Mouse (Mus musculus) hindbrain, embryonic 12.5 days (tissue): ENCODE measurements around the gene Ddx19b. TPM values are rescaled to one million over a fixed set of nuclear protein-coding genes. Genes with fewer than 3 reads are reported as not detected.

ENCODE experiments used
- ATAC-seq: fragments of 200-750 bp; cut with Nextera tagmentation; 2 replicates; pipeline ENCODE4 v1.8.0; 2017; ENCODE audit warnings: moderate TSS enrichment; ENCODE audit not compliant: low FRiP score
- H3K27ac ChIP-seq: fragments of 300-500 bp; sonication (generic); 2 replicates; pipeline ENCODE4 v1.5.1; 2016; ENCODE audit warnings: mild to moderate bottlenecking
- H3K27me3 ChIP-seq: fragments of 300-500 bp; sonication (generic); 2 replicates; pipeline ENCODE4 v1.6.1; 2016; ENCODE audit warnings: mild to moderate bottlenecking
- H3K36me3 ChIP-seq: fragments of 300-500 bp; sonication (generic); 2 replicates; pipeline ENCODE4 v1.6.1; 2016; ENCODE audit warnings: mild to moderate bottlenecking
- H3K4me1 ChIP-seq: fragments of 300-500 bp; sonication (generic); 2 replicates; pipeline ENCODE4 v1.6.1; 2016
- H3K4me2 ChIP-seq: fragments of 300-500 bp; sonication (generic); replicated peaks from 2 replicates; pipeline ENCODE4 v1.6.1; 2016; ENCODE audit warnings: mild to moderate bottlenecking
- H3K4me3 ChIP-seq: fragments of 300-500 bp; sonication (generic); 2 replicates; pipeline ENCODE4 v1.5.1; 2016; ENCODE audit warnings: mild to moderate bottlenecking
- H3K9ac ChIP-seq: fragments of 300-500 bp; sonication (generic); 2 replicates; pipeline ENCODE4 v1.6.1; 2016; ENCODE audit warnings: mild to moderate bottlenecking, moderate library complexity
- H3K9me3 ChIP-seq: fragments of 300-500 bp; sonication (generic); replicated peaks from 2 replicates; pipeline ENCODE4 v1.6.1; 2016; ENCODE audit warnings: mild to moderate bottlenecking
- WGBS: fragments of 180-500 bp; shearing (Covaris S2); methylation state at CpG from one replicate; pipeline ENCODE4 v1.1.7; 2016; 5-methylcytosine and 5-hydroxymethylcytosine counted together
- polyA plus RNA-seq: library from polyadenylated mRNA; unstranded; fragments of >200 nt; fragmentation: Nextera tagmentation; extraction: Ambion mirVana; gene quantifications from 2 replicates; pipeline ENCODE4 v1.2.1, GENCODE M21; 2016

The Ddx19b gene
- polyA plus RNA-seq, 1 experiment from 2014 or later: 9.5 TPM

DNA sequence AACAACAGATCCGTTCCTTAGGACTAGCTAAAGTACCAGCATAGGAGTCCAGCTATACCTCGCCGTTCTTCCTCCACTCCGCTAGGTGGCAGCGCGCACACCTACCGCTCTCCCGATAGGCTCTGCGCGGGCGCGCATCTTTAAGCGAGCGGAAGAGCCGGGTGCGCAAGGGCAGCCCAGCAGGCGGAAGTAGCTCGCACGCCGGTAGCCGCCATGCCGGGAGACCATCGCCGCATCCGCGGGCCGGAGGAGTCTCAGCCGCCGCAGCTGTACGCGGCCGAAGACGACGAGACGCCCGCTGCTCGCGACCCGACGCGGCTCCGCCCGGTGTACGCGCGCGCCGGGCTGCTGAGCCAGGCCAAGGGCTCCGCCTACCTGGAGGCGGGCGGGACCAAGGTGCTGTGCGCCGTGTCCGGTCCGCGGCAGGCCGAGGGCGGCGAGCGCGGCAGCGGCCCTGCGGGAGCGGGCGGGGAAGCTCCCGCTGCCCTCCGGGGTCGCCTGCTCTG, 24.7 kb upstream of the Ddx19b start, which contains the start of gene Exosc6:
Gene Exosc6, plus strand, starts transcription at position 182 of the 506 bp plus-strand sequence.
- Histone ChIP-seq H3K4me1 (peaks cover 19% of the 10 kb centered on the region), H3K4me3 (peak within 1 kb of the TSS; percentile 100), H3K9me3 (no peaks in the 10 kb centered on the region), H3K27ac (peak within 1 kb of the TSS; percentile 78), H3K9ac (peak within 1 kb of the TSS; percentile 94), H3K4me2 (peak within 1 kb of the TSS; percentile 99), H3K36me3 (peaks cover 57% of the 10 kb centered on the region), H3K27me3 (no peaks in the 10 kb centered on the region)
- peak; percentile 95 for ATAC-seq
- WGBS: under 1% methylated on average over 57 of the region's 68 CpGs

GRCm38 (mm10) chr8:111055661-111056060, 24.1 kb upstream of the Ddx19b start:
- H3K27me3 ChIP-seq: no peaks in the 10 kb centered on the region
- peak; percentile 26; the same call in 1 of the 2 replicates for ATAC-seq
- H3K9me3 ChIP-seq: no peaks in the 10 kb centered on the region
- peak overlapping the region; percentile 100; the same call in 1 of the 2 replicates for H3K4me3 ChIP-seq
- H3K4me2 ChIP-seq: peak overlapping the region; percentile 99; the same call in 1 of the 2 replicates
- H3K4me1 ChIP-seq: peaks cover 14% of the 10 kb centered on the region
- peaks cover 62% of the 10 kb centered on the region for H3K36me3 ChIP-seq
- no peak overlapping the region for H3K9ac ChIP-seq
- no peak overlapping the region for H3K27ac ChIP-seq
- WGBS: 66% methylated on average over 2 of the region's 2 CpGs

DNA sequence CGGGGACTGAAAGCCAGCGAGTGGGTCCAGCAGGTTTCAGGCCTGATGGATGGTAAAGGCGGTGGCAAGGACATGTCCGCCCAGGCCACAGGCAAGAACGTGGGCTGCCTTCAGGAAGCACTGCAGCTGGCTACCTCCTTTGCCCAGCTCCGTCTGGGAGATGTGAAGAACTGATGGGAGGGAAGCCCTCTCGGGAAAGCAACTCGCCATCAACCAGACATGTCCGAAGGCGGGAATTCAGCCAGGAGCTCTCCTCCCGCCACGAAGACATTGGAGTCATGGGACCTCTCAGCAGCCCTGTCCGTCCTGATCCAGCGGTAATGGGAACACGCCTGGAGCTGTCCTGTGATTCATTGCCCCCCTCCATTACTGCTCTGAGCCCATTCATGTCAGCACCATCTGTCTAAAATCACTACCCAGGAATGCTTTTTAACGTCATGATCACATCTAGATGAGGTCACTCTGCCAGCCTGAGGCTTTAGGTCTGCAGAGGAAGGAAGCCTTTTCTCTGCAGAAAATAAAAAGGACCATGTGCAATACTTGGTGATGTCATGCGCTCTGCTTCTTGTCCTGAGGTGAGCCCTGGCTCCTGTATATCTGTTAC, 23.6 kb upstream of the Ddx19b start:
- Histone ChIP-seq H3K4me2 (no peak overlapping the region), H3K27me3 (no peaks in the 10 kb centered on the region), H3K36me3 (peaks cover 67% of the 10 kb centered on the region), H3K4me1 (peaks cover 13% of the 10 kb centered on the region), H3K9me3 (no peaks in the 10 kb centered on the region), H3K9ac (no peak overlapping the region), H3K27ac (no peak overlapping the region), H3K4me3 (no peak overlapping the region)
- 93% methylated on average over 17 of the region's 17 CpGs for WGBS
- ATAC-seq: no peak

DNA sequence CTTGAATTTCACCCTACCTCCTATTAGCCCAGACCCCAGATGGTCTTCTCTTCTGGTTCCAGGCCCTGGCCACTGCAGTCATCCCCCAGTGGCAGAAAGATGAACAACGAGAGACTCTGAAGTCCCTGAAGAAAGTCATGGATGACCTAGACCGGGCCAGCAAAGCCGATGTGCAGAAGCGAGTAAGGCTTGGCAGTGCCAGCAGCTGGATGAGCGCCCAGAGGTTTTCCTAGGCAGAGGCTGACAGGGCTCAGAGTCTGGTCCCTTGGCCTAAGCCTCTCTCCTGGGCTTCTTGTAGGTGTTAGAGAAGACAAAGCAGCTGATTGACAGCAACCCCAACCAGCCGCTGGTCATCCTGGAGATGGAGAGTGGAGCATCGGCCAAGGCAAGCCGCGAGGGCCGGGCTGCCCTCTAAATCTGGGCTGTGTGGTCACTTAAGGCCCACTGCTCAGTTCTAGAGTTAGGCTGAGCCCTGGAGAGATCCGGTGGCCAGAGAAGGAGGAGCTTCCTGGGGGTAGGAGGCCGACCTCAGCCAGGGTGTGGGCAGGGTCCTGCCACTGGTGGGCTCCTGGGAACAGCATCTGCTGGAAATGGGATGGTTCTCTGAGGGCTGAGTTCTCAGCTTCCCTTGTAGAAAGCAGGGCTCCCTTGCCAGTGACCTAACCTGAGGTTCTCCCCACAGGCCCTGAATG, 22.4 kb upstream of the Ddx19b start:
- H3K27ac ChIP-seq: no peak overlapping the region
- ATAC-seq: no peak
- no peaks in the 10 kb centered on the region for H3K9me3 ChIP-seq
- H3K9ac ChIP-seq: no peak overlapping the region
- H3K27me3 ChIP-seq: no peaks in the 10 kb centered on the region
- H3K4me3 ChIP-seq: no peak overlapping the region
- H3K4me2 ChIP-seq: no peak overlapping the region
- whole genome bisulfite sequencing: 93% methylated on average over 12 of the region's 12 CpGs
- peaks cover 13% of the 10 kb centered on the region for H3K4me1 ChIP-seq
- H3K36me3 ChIP-seq: peaks cover 79% of the 10 kb centered on the region

- Histone ChIP-seq H3K36me3 (peaks cover 98% of the 10 kb centered on the region), H3K4me1 (no peaks in the 10 kb centered on the region), H3K4me3 (no peak overlapping the region), H3K9me3 (no peaks in the 10 kb centered on the region), H3K27ac (no peak overlapping the region), H3K4me2 (no peak overlapping the region), H3K9ac (no peak overlapping the region), H3K27me3 (no peaks in the 10 kb centered on the region)
- ATAC-seq: no peak
- 95% methylated on average over 7 of the region's 7 CpGs for WGBS
Measured at GRCm38 (mm10) chr8:111049106-111049505, 17.6 kb upstream of the Ddx19b start.

- 94% methylated on average over 2 of the region's 2 CpGs for WGBS
- H3K4me1 ChIP-seq: no peaks in the 10 kb centered on the region
- H3K4me3 ChIP-seq: no peak overlapping the region
- H3K4me2 ChIP-seq: no peak overlapping the region
- H3K27ac ChIP-seq: no peak overlapping the region
- peaks cover 98% of the 10 kb centered on the region for H3K36me3 ChIP-seq
- ATAC-seq: no peak
- no peaks in the 10 kb centered on the region for H3K9me3 ChIP-seq
- no peaks in the 10 kb centered on the region for H3K27me3 ChIP-seq
- no peak overlapping the region for H3K9ac ChIP-seq
Measured at GRCm38 (mm10) chr8:111048694-111049093, 17.1 kb upstream of the Ddx19b start.

DNA sequence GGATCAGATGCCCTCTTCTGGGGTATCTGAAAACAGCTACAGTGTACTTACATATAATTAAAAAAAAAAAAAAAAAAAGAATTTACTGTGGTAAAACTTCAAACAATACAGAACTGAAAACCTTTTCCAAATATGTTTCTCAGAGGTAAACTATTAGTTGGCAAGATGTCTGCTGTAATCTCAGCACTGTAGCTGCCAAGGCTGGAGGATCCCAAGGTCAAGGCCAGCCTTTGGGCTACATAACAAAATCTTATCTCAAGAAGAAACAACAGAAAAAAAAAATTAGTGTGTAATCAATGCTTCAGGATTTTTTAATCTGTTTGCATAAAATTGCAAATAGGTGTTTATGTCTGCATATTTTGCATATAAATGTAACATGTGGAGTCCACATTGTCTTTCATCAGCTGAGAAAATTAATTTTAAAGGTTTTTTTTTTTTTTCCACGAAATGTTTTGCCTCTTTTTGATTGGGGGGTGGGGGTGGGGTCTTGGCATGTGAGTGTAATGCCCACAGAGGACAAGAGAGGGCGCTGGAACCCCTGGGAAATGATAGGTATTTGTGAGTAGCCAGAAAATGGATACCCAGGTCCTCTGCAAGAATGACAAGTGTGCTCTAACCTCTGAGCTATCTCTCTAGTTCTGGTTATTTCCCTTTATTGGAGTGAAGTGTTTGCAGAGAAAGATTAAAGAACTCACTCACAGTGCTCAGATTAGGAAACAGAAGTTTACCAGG, 12.6 kb upstream of the Ddx19b start:
- Histone ChIP-seq H3K4me3 (no peak overlapping the region), H3K9me3 (no peaks in the 10 kb centered on the region), H3K27me3 (no peaks in the 10 kb centered on the region), H3K4me2 (no peak overlapping the region), H3K9ac (no peak overlapping the region), H3K4me1 (no peaks in the 10 kb centered on the region), H3K36me3 (peaks cover 95% of the 10 kb centered on the region), H3K27ac (no peak overlapping the region)
- no peak for ATAC-seq
- WGBS: 50% methylated on average over 2 of the region's 2 CpGs

- H3K27me3 ChIP-seq: no peaks in the 10 kb centered on the region
- H3K4me3 ChIP-seq: no peak overlapping the region
- H3K9me3 ChIP-seq: no peaks in the 10 kb centered on the region
- no peak overlapping the region for H3K9ac ChIP-seq
- H3K4me2 ChIP-seq: no peak overlapping the region
- no peak overlapping the region for H3K27ac ChIP-seq
- H3K36me3 ChIP-seq: peaks cover 94% of the 10 kb centered on the region
- no peaks in the 10 kb centered on the region for H3K4me1 ChIP-seq
- WGBS: 96% methylated on average over 19 of the region's 19 CpGs
- ATAC-seq: no peak
Measured at GRCm38 (mm10) chr8:111042546-111042945, 11.0 kb upstream of the Ddx19b start.

DNA sequence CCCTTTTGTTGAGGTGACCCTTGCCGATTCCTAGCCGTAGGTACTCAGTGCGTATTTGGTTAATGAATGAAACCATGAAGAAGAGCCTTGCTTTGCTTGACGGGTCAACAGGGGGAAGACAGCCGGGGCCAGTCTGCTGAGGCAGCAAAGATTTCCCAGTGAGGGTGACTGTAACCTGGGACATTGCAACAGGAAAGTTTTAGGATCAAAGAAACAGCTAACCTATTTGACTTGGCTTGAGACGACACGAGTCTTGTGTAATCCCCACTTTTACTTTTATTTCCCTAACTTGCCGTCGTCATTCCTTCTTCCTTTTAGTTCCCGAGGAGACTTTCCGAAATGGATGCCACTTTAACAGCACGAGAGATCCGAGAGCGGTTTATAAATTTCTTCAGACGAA, 5.0 kb upstream of the Ddx19b start:
- H3K27me3 ChIP-seq: peaks cover 4% of the 10 kb centered on the region; the same call in 1 of the 2 replicates
- H3K4me2 ChIP-seq: no peak overlapping the region
- no peak for ATAC-seq
- no peaks in the 10 kb centered on the region for H3K9me3 ChIP-seq
- H3K9ac ChIP-seq: no peak overlapping the region
- peaks cover 15% of the 10 kb centered on the region for H3K4me1 ChIP-seq
- 95% methylated on average over 15 of the region's 15 CpGs for WGBS
- H3K36me3 ChIP-seq: peaks cover 41% of the 10 kb centered on the region
- no peak overlapping the region for H3K4me3 ChIP-seq
- no peak overlapping the region for H3K27ac ChIP-seq

DNA sequence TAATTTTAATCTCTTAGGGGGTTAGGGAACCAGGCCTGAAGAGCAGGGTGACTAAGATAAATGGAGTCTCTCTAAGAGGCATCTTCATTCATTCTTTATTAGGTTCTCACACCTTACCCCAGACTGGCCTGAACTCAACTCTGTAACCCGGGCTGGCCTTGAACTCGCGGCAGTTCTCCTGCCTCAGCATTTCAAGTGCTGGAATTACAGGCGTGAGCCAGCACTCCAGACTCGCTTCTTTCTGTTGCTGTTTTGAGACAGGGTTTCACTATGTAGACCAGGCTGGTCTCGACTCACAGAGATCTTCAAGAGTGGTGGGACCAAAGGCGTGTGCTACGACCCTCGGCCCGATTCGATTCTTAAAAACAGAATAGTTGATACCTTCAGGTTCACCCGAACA, 2.7 kb upstream of the Ddx19b start:
- H3K4me3 ChIP-seq: peak overlapping the region; percentile 82
- ATAC-seq: peak; percentile 59
- peaks cover 15% of the 10 kb centered on the region for H3K4me1 ChIP-seq
- H3K36me3 ChIP-seq: peaks cover 21% of the 10 kb centered on the region
- WGBS: 25% methylated on average over 12 of the region's 12 CpGs
- H3K9me3 ChIP-seq: no peaks in the 10 kb centered on the region
- H3K27ac ChIP-seq: peak overlapping the region; percentile 91
- H3K27me3 ChIP-seq: peaks cover 10% of the 10 kb centered on the region; the same call in 1 of the 2 replicates
- H3K9ac ChIP-seq: peak overlapping the region; percentile 82
- H3K4me2 ChIP-seq: peak overlapping the region; percentile 75

DNA sequence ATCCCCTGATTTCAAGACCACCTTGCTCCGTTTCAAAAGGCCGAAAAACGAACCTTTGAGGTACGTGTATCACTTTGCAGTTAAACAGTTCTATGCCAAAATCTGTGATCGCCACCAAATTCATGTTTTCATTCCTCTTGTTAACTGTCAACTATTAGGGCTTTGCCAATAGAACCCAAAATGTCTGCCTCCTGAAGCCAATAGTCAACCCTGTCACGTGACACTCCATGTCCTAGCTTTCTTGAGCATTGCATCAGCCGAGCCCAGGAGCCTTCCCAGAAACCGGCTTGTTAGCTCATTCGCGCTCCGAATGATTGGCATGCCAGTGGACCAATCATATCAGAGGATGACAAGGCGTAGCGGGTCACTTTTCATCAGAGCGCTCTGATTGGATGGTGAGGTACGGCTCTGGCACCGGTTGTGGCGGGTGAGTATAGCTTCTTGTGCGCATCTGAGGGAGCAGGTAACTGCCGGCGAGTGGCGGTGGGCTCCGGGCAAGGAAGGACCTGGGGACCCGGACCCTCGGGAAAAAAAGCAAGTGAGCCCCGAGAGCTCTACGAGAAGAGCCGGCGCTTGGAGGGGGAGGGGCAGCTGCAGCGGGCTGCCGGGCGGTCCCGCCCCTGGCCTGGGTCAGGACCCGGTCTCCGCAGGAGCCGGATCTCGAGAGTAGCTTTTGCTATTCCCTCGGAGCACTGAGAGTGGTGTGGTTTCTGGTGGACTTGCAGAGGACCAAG, 2.1 kb upstream of the Ddx19b start:
- peaks cover 10% of the 10 kb centered on the region; the same call in 1 of the 2 replicates for H3K27me3 ChIP-seq

More for the DNA sequence above, 2.1 kb upstream of the Ddx19b start:
- ATAC-seq: peak; percentile 99
- Histone ChIP-seq H3K9me3 (no peaks in the 10 kb centered on the region), H3K4me3 (peak overlapping the region; percentile 82), H3K36me3 (peaks cover 15% of the 10 kb centered on the region), H3K4me2 (peak overlapping the region; percentile 75), H3K27ac (peak overlapping the region; percentile 91), H3K4me1 (peaks cover 15% of the 10 kb centered on the region), H3K9ac (peak overlapping the region; percentile 82)
- WGBS: 7% methylated on average over 37 of the region's 37 CpGs
